Mouse (Mus musculus) liver, embryonic 15.5 days (tissue): ENCODE data around the gene Cnnm1. TPM values are rescaled to one million over a fixed set of nuclear protein-coding genes. Genes with fewer than 3 reads are reported as not detected.

Experiments
- ATAC-seq: fragments of 200-750 bp; cut with Nextera tagmentation; 2 replicates; pipeline ENCODE4 v1.8.0; 2017; ENCODE audit warnings: moderate number of reproducible peaks, mild to moderate bottlenecking, moderate library complexity; ENCODE audit not compliant: insufficient read depth
- H3K27ac ChIP-seq: fragments of 300-500 bp; sonication (generic); replicated peaks from 2 replicates; pipeline ENCODE4 v1.5.1; 2015; ENCODE audit warnings: mild to moderate bottlenecking, inconsistent platforms
- H3K27me3 ChIP-seq: fragments of 300-500 bp; sonication (generic); 2 replicates; pipeline ENCODE4 v1.6.1; 2015; ENCODE audit warnings: mild to moderate bottlenecking, inconsistent platforms
- H3K36me3 ChIP-seq: fragments of 300-500 bp; sonication (generic); replicated peaks from 2 replicates; pipeline ENCODE4 v1.6.1; 2015; ENCODE audit warnings: moderate library complexity, mild to moderate bottlenecking, inconsistent platforms
- H3K4me1 ChIP-seq: fragments of 300-500 bp; sonication (generic); replicated peaks from 2 replicates; pipeline ENCODE4 v1.6.1; 2015; ENCODE audit warnings: inconsistent platforms
- H3K4me2 ChIP-seq: fragments of 300-500 bp; sonication (generic); 2 replicates; pipeline ENCODE4 v1.6.1; 2015; ENCODE audit warnings: moderate library complexity, mild to moderate bottlenecking, inconsistent platforms
- H3K4me3 ChIP-seq: fragments of 300-500 bp; sonication (generic); replicated peaks from 2 replicates; pipeline ENCODE4 v1.5.1; 2015; ENCODE audit warnings: mild to moderate bottlenecking, inconsistent platforms
- H3K9ac ChIP-seq: fragments of 300-500 bp; sonication (generic); 2 replicates; pipeline ENCODE4 v1.6.1; 2015; ENCODE audit warnings: moderate library complexity, mild to moderate bottlenecking, inconsistent platforms
- H3K9me3 ChIP-seq: fragments of 300-500 bp; sonication (generic); replicated peaks from 2 replicates; pipeline ENCODE4 v1.6.1; 2016; ENCODE audit warnings: inconsistent platforms
- WGBS: fragments of 180-500 bp; shearing (Covaris S2); methylation state at CpG from one replicate; pipeline ENCODE4 v1.1.7; 2015; ENCODE audit warnings: mixed read lengths; ENCODE audit not compliant: insufficient replicate concordance; 5-methylcytosine and 5-hydroxymethylcytosine counted together
- polyA plus RNA-seq: library from polyadenylated mRNA; unstranded; fragments of >200 nt; fragmentation: Nextera tagmentation; extraction: Ambion mirVana; gene quantifications from 2 replicates; pipeline ENCODE4 v1.2.1, GENCODE M21; 2015

The Cnnm1 gene
- polyA plus RNA-seq, 1 experiment from 2014 or later = 0.21 TPM

DNA sequence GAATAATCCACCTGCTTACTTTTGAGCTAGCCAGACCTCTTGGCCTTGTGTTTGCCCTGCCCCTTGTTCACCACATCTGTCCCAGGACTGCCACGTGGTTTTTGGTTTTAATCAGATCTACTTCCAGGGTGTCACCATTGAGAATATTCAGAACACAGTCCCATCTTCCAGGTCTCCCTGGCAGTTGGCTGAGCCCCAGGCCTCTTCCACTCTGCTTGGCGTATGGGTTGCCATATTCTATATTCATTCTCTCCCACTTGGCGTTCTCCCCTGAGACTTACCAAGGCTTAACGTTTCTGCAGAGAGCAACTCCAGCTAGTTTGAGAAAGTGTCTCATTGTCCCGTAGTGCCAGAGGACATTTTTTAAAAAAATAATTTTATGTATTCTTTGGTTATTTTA lies 2.7 kb downstream of the Cnnm1 start:
- Histone ChIP-seq H3K27ac (no peak overlapping the region), H3K36me3 (no peaks in the 10 kb centered on the region), H3K27me3 (peaks cover 68% of the 10 kb centered on the region), H3K4me1 (peaks cover 8% of the 10 kb centered on the region; the same call in 1 of the 2 replicates), H3K9ac (no peak overlapping the region), H3K9me3 (no peaks in the 10 kb centered on the region), H3K4me3 (no peak overlapping the region), H3K4me2 (no peak overlapping the region)
- no peak for ATAC-seq
- WGBS = 61% methylated on average over 5 of the region's 5 CpGs

DNA sequence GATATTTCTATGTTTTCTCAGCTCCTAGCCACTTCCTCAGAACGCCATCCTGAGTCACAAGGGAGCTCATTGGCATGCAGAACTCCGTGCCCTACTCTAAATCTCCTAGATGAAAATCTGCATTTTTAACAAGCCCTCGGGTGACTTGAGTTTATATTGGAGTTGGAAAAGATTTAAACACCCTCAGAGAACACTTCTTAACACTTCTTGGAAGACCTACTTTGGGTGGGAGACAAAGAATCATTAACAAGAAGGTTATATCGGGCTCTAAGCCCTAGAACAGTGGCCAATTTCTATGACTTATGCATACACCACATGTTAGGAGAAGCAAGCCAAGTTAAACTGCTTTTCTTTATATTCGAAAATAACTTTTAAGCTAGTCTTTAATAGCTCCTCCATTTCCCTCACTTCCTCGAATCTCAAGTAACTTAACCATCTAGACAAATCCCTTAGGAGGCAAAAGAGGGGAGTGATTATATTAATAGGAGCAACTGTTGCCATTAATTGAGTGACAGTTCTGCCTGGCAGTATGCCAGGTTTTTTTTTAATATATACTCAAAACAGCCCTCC lies 4.5 kb downstream of the Cnnm1 start:
- Histone ChIP-seq H3K36me3 (no peaks in the 10 kb centered on the region), H3K4me1 (peaks cover 8% of the 10 kb centered on the region; the same call in 1 of the 2 replicates), H3K27me3 (peaks cover 50% of the 10 kb centered on the region), H3K4me3 (no peak overlapping the region), H3K9me3 (no peaks in the 10 kb centered on the region), H3K9ac (no peak overlapping the region), H3K4me2 (no peak overlapping the region), H3K27ac (no peak overlapping the region)
- WGBS = 44% methylated on average over 6 of the region's 6 CpGs
- no peak for ATAC-seq

- WGBS = 72% methylated on average over 10 of the region's 10 CpGs
- ATAC-seq = no peak
- peaks cover 9% of the 10 kb centered on the region; the same call in 1 of the 2 replicates for H3K4me1 ChIP-seq
These were observed 11.3 kb downstream of the Cnnm1 start for GRCm38 (mm10) chr19:43451563-43451962.

DNA sequence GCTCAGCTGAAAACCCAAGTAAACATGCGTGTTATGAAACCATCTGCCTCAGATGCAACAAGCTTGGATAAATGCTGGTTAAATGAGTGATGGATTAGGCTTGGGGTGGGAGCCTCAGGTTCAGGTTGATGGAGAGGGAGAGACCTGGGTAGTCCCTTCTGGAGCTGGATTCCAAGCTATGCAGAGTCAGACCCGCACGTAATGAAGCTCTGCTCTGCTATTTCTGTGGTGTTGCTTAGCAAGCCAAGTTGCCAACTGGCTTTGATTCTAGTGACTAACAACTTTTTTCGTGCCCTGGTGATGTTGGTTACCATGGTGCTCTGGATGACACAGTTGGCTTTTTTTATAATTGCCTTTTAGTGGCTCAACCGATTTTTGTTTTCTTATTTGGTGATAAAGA lies 11.9 kb downstream of the Cnnm1 start:
- Histone ChIP-seq H3K27me3 (no peaks in the 10 kb centered on the region), H3K9me3 (no peaks in the 10 kb centered on the region), H3K4me2 (no peak overlapping the region), H3K27ac (no peak overlapping the region), H3K9ac (no peak overlapping the region), H3K4me1 (peaks cover 9% of the 10 kb centered on the region; the same call in 1 of the 2 replicates), H3K4me3 (no peak overlapping the region), H3K36me3 (no peaks in the 10 kb centered on the region)
- WGBS = 80% methylated on average over 5 of the region's 5 CpGs
- ATAC-seq = no peak

More at GRCm38 (mm10) chr19:43451563-43451962, 11.3 kb downstream of the Cnnm1 start:
- Histone ChIP-seq H3K36me3 (no peaks in the 10 kb centered on the region), H3K27me3 (no peaks in the 10 kb centered on the region), H3K9ac (no peak overlapping the region), H3K9me3 (no peaks in the 10 kb centered on the region), H3K4me3 (no peak overlapping the region), H3K4me2 (no peak overlapping the region), H3K27ac (no peak overlapping the region)

- H3K4me1 ChIP-seq = peaks cover 9% of the 10 kb centered on the region; the same call in 1 of the 2 replicates
- peak; percentile 91 for ATAC-seq
- H3K36me3 ChIP-seq = no peaks in the 10 kb centered on the region
- no peak overlapping the region for H3K4me2 ChIP-seq
- no peak overlapping the region; the same call in 1 of the 2 replicates for H3K27ac ChIP-seq
- WGBS = 15% methylated on average over 4 of the region's 4 CpGs
- no peak overlapping the region for H3K4me3 ChIP-seq
- H3K9ac ChIP-seq = no peak overlapping the region
- no peaks in the 10 kb centered on the region for H3K27me3 ChIP-seq
- H3K9me3 ChIP-seq = no peaks in the 10 kb centered on the region
These were observed 12.8 kb downstream of the Cnnm1 start for GRCm38 (mm10) chr19:43453025-43453424.

DNA sequence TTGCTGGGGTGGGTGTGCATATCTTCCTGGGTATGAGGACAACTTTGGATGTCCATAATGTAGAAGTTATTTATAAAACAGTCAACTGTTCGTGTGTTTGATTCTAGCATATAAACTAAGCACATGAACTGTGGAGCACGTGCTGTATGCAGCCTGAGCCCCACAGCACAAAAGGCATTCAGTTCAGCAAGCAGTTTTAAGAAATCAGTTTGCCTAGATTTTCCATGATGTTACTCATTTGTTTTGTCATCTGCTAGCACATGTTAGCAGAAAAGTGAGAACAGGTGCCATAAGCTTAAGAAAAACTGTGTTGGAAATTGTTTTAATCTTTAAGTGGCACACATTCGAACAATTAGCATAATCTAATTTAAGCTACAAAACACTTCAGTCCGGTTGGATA lies 19.7 kb downstream of the Cnnm1 start:
- ATAC-seq = no peak
- Histone ChIP-seq H3K36me3 (no peaks in the 10 kb centered on the region), H3K4me1 (no peaks in the 10 kb centered on the region), H3K27me3 (no peaks in the 10 kb centered on the region), H3K4me3 (no peak overlapping the region), H3K4me2 (no peak overlapping the region), H3K9ac (no peak overlapping the region), H3K9me3 (no peaks in the 10 kb centered on the region), H3K27ac (no peak overlapping the region)
- 55% methylated on average over 4 of the region's 4 CpGs for WGBS

GRCm38 (mm10) chr19:43460481-43460880 lies 20.2 kb downstream of the Cnnm1 start:
- Histone ChIP-seq H3K27ac (no peak overlapping the region), H3K9me3 (no peaks in the 10 kb centered on the region), H3K4me2 (no peak overlapping the region), H3K4me3 (no peak overlapping the region), H3K9ac (no peak overlapping the region), H3K4me1 (no peaks in the 10 kb centered on the region), H3K27me3 (no peaks in the 10 kb centered on the region), H3K36me3 (no peaks in the 10 kb centered on the region)
- WGBS = 74% methylated on average over 12 of the region's 12 CpGs
- ATAC-seq = no peak

DNA sequence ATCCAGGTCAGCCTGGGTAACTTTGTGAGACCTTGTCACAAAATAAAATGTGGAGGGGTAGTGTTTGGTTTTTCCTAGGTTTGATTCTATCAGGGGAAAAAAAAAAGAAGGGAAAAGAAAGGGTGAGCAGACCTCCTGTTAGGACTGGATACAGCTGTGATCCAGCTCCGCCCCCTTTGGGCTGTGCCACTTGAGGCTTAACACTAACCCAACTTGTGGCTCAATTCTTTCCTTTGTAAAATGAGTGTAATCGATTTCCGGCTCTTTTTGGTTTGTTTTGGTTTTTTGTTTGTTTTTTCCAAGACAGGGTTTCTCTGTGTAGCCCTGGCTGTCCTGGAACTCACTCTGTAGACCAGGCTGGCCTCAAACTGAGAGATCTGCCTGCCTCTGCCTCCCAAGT lies 21.9 kb downstream of the Cnnm1 start:
- no peak overlapping the region for H3K4me2 ChIP-seq
- ATAC-seq = no peak

GRCm38 (mm10) chr19:43463546-43464293 lies 23.5 kb downstream of the Cnnm1 start:
- no peaks in the 10 kb centered on the region for H3K9me3 ChIP-seq
- H3K36me3 ChIP-seq = no peaks in the 10 kb centered on the region
- H3K4me3 ChIP-seq = no peak overlapping the region
- 63% methylated on average over 7 of the region's 7 CpGs for WGBS
- H3K4me1 ChIP-seq = no peaks in the 10 kb centered on the region
- H3K9ac ChIP-seq = no peak overlapping the region
- H3K4me2 ChIP-seq = no peak overlapping the region
- H3K27me3 ChIP-seq = no peaks in the 10 kb centered on the region
- H3K27ac ChIP-seq = 0 out of 2 replicates have a peak overlapping the region, but pooled peaks have one; percentile 19
- peak; percentile 81 for ATAC-seq

More for the DNA sequence above, 21.9 kb downstream of the Cnnm1 start:
- 68% methylated on average over 3 of the region's 3 CpGs for WGBS
- H3K4me1 ChIP-seq = no peaks in the 10 kb centered on the region
- no peak overlapping the region for H3K4me3 ChIP-seq
- H3K27me3 ChIP-seq = no peaks in the 10 kb centered on the region
- no peaks in the 10 kb centered on the region for H3K36me3 ChIP-seq
- no peaks in the 10 kb centered on the region for H3K9me3 ChIP-seq
- H3K9ac ChIP-seq = no peak overlapping the region
- no peak overlapping the region for H3K27ac ChIP-seq

DNA sequence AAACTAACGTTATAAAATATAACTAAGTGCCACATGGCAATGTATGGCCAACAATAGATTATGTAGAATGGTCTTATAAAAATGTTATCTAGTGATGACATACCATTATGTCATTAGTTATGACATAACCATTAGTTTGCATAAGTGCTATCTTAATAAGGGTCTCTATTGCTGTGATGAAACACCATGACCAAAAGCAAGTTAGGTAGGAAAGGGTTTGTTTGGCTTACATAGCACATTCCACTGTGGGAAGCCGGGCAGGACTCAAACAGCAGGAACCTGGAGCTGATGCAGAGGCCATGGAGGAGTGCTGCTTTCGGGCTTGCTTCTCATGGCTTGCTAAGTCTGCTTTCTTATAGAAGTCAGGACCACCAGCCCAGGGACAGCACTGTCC lies 24.1 kb downstream of the Cnnm1 start:
- Histone ChIP-seq H3K4me2 (no peak overlapping the region), H3K9ac (no peak overlapping the region), H3K9me3 (no peaks in the 10 kb centered on the region), H3K4me3 (no peak overlapping the region), H3K27me3 (no peaks in the 10 kb centered on the region), H3K27ac (no peak overlapping the region), H3K4me1 (no peaks in the 10 kb centered on the region), H3K36me3 (no peaks in the 10 kb centered on the region)
- WGBS = 52% methylated on average over 3 of the region's 3 CpGs
- ATAC-seq = peak; percentile 47

GRCm38 (mm10) chr19:43465076-43465475 lies 24.8 kb downstream of the Cnnm1 start:
- H3K4me1 ChIP-seq = no peaks in the 10 kb centered on the region
- H3K4me2 ChIP-seq = no peak overlapping the region
- ATAC-seq = no peak
- H3K9ac ChIP-seq = no peak overlapping the region
- H3K27me3 ChIP-seq = no peaks in the 10 kb centered on the region
- 67% methylated on average over 11 of the region's 11 CpGs for WGBS
- no peaks in the 10 kb centered on the region for H3K36me3 ChIP-seq
- H3K9me3 ChIP-seq = no peaks in the 10 kb centered on the region
- no peak overlapping the region for H3K4me3 ChIP-seq
- no peak overlapping the region for H3K27ac ChIP-seq
